In the genomic region with DNA sequence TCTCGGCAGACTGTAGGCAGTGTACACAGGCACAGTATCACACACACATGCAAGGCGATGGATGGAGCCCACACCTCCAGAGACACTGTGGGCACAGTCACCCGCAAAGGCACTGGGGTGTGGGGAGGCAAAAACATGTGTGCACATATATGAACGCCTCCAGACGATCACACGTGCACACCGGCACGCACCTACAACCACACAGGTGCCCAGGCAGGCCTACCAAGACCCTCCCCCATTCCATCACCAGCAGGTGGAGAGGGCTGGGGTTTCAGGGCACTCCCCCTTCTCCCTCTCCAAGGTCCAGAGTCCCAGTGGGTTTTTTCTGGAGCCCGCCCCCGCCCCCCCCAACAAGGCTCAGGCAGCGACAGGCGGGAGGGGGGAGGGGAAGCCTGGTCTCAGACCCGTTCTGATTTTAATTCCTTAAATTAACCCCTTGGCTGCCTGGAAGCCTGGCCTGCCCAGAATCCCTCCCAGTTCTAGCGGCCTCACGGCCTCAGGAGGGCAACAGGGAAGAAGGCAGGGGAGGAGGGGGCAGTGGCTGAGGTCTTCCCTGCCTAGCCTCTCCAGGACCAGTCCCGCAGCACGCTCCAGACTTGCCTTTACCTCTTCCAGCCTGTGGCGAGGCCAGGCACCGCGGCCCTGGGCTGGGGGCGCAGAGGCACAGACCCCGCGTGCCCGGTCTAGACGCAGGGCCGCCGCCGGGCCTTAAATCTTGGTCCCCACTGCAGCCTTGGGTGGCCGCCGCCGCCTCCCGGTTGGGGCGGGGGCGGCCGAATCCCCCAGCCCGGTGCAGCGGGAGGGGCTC, we compare ENCODE assay signal across 7 mouse cellular contexts. TPM values are rescaled to one million over a fixed set of nuclear protein-coding genes. Genes with fewer than 3 reads are reported as not detected.
A peak's percentile ranks its signal among the peaks of the same experiment; 100 is the strongest.
DNase-seq lines count a peak whose midpoint lies in the region; ATAC-seq and TF ChIP-seq lines count a peak whose summit lies in the region.

No protein-coding gene starts in this region.

- ATAC-seq in hindbrain, embryonic 11.5 days (ENCODE audit: low FRiP score) = peak; percentile 86
- ATAC-seq in midbrain, embryonic 12.5 days (ENCODE audit: low FRiP score, low read depth) = peak; percentile 87

- H3K27me3 ChIP-seq in hindbrain, embryonic 11.5 days (ENCODE audit: control insufficient read depth, insufficient read depth, low read length) = no peaks in the 10 kb centered on the region
- peaks cover 23% of the 10 kb centered on the region for H3K27me3 ChIP-seq in midbrain, embryonic 12.5 days

- H3K4me3 ChIP-seq in left cerebral cortex, adult 2 months = peak overlapping the region; percentile 89
- peak overlapping the region; percentile 76 for H3K4me3 ChIP-seq in hindbrain, embryonic 11.5 days (ENCODE audit: low read depth, low read length)
- peak overlapping the region; percentile 68 for H3K4me3 ChIP-seq in midbrain, embryonic 12.5 days

- H3K4me2 ChIP-seq in hindbrain, embryonic 11.5 days (replicated peaks; ENCODE audit: low read depth, low read length) = peak overlapping the region; percentile 90
- H3K4me2 ChIP-seq in midbrain, embryonic 12.5 days (replicated peaks) = peak overlapping the region; percentile 80

- WGBS in hindbrain, embryonic 11.5 days = under 1% methylated on average over 32 of the region's 37 CpGs
- 2% methylated on average over 37 of the region's 37 CpGs for WGBS in midbrain, embryonic 12.5 days

- H3K27ac ChIP-seq in left cerebral cortex, adult 2 months = peak overlapping the region; percentile 99
- H3K27ac ChIP-seq in hindbrain, embryonic 11.5 days (ENCODE audit: low read depth, low read length) = peak overlapping the region; percentile 65
- peak overlapping the region; percentile 71 for H3K27ac ChIP-seq in midbrain, embryonic 12.5 days (replicated peaks)

- TF ChIP-seq CTCF in left cerebral cortex, adult 2 months (IDR thresholded peaks at IDR 0.05) = no peak

- H3K9ac ChIP-seq in hindbrain, embryonic 11.5 days (ENCODE audit: low read depth, low read length) = peak overlapping the region; percentile 84
- H3K9ac ChIP-seq in midbrain, embryonic 12.5 days (replicated peaks) = peak overlapping the region; percentile 80

- DNase-seq in left cerebral cortex, adult 2 months (ENCODE audit: extremely low spot score in 1 of 2, low spot score in 2 of 2) = peak in 1 of 2 experiments; percentile 38
- no peak for DNase-seq in left cerebral cortex, adult 11 months (ENCODE audit: low spot score)
- DNase-seq in cerebellum, adult 9-11 months = peak; percentile 65
- peak; percentile 72 for DNase-seq in hindbrain, embryonic 11.5 days (ENCODE audit: low spot score)
- DNase-seq in B cell, adult 2 months = no peak
- DNase-seq in adrenal gland, adult 18-20 months (ENCODE audit: low spot score in 2 of 2) = no peak

- no peaks in the 10 kb centered on the region for H3K9me3 ChIP-seq in hindbrain, embryonic 11.5 days (ENCODE audit: control insufficient read depth, low read length)
- H3K9me3 ChIP-seq in midbrain, embryonic 12.5 days = no peaks in the 10 kb centered on the region

- intact Hi-C loops in left cerebral cortex, adult 2 months (cut with DNase I) = no loop called here

- H3K4me1 ChIP-seq in hindbrain, embryonic 11.5 days (replicated peaks; ENCODE audit: control insufficient read depth, insufficient read depth, low read length) = peaks cover 7% of the 10 kb centered on the region
- peaks cover 21% of the 10 kb centered on the region for H3K4me1 ChIP-seq in midbrain, embryonic 12.5 days

- H3K36me3 ChIP-seq in hindbrain, embryonic 11.5 days (ENCODE audit: control insufficient read depth, insufficient read depth, low read length) = no peaks in the 10 kb centered on the region
- H3K36me3 ChIP-seq in midbrain, embryonic 12.5 days = no peaks in the 10 kb centered on the region

RNA-seq across cellular contexts. Expression of a gene that starts 0.5 kb away (rescaled TPM):
- total RNA-seq in left cerebral cortex, adult 2 months (2021) = 100 to 1,000 TPM; 101 to 102 TPM
- polyA plus RNA-seq in hindbrain, embryonic 11.5 days (2014; fragmentation: Nextera tagmentation; extraction: Ambion mirVana) = 0.89 and 0.93 TPM in 2 replicates
- 2.4 and 3.1 TPM in 2 replicates for polyA plus RNA-seq in midbrain, embryonic 12.5 days (2016; fragmentation: Nextera tagmentation; extraction: Ambion mirVana)
- total RNA-seq in adrenal gland, adult 18-20 months (2021) = under 1 TPM; 0.56 to 0.58 TPM

RNA-seq across cellular contexts. Expression of a gene that starts 11.1 kb away (rescaled TPM):
- 10 to 100 TPM; 43.7 to 95.7 TPM for total RNA-seq in left cerebral cortex, adult 2 months (2021)
- polyA plus RNA-seq in hindbrain, embryonic 11.5 days (2014; fragmentation: Nextera tagmentation; extraction: Ambion mirVana) = not detected in 2 replicates
- polyA plus RNA-seq in midbrain, embryonic 12.5 days (2016; fragmentation: Nextera tagmentation; extraction: Ambion mirVana) = not detected in 2 replicates
- total RNA-seq in adrenal gland, adult 18-20 months (2021) = not detected

RNA-seq across cellular contexts. Expression of a gene that starts 50.5 kb away (rescaled TPM):
- 10 to 100 TPM; 25.3 to 26.0 TPM for total RNA-seq in left cerebral cortex, adult 2 months (2021)
- polyA plus RNA-seq in hindbrain, embryonic 11.5 days (2014; fragmentation: Nextera tagmentation; extraction: Ambion mirVana) = 25.5 and 28.1 TPM in 2 replicates
- 29.4 and 31.6 TPM in 2 replicates for polyA plus RNA-seq in midbrain, embryonic 12.5 days (2016; fragmentation: Nextera tagmentation; extraction: Ambion mirVana)
- total RNA-seq in adrenal gland, adult 18-20 months (2021) = 10 to 100 TPM; 12.5 to 16.8 TPM

RNA-seq across cellular contexts. Expression of a gene that starts 51.0 kb away (rescaled TPM):
- total RNA-seq in left cerebral cortex, adult 2 months (2021) = 100 to 1,000 TPM; 200 to 226 TPM
- polyA plus RNA-seq in hindbrain, embryonic 11.5 days (2014; fragmentation: Nextera tagmentation; extraction: Ambion mirVana) = 644 and 685 TPM in 2 replicates
- polyA plus RNA-seq in midbrain, embryonic 12.5 days (2016; fragmentation: Nextera tagmentation; extraction: Ambion mirVana) = 574 and 582 TPM in 2 replicates
- 100 to 1,000 TPM; 282 to 319 TPM for total RNA-seq in adrenal gland, adult 18-20 months (2021)

Comparison
In these comparisons a context has a peak if more than half of its experiments do, and no peak if none do; other contexts are left out.
1. DNase-seq: peak in cerebellum, adult 9-11 months (single experiment) and hindbrain, embryonic 11.5 days (single experiment); none in left cerebral cortex, adult 11 months (single experiment), B cell, adult 2 months (0 of 2) and adrenal gland, adult 18-20 months (0 of 2).
2. RNA of a gene that starts 0.5 kb away (total RNA-seq): 101 to 102 TPM in left cerebral cortex, adult 2 months; 0.56 to 0.58 TPM in adrenal gland, adult 18-20 months; every median in the first group is over 10 times any median in the second.
3. RNA of a gene that starts 11.1 kb away (total RNA-seq): 43.7 to 95.7 TPM in left cerebral cortex, adult 2 months; not detected in adrenal gland, adult 18-20 months; every median in the first group is over 10 times any median in the second.
4. Peak in every context shown above with its lines, with median percentiles within 50 percentile points of each other: H3K27ac ChIP-seq and H3K4me3 ChIP-seq.